Mouse (Mus musculus) liver, adult 2 months (tissue): ENCODE measurements at regions not wholly inside any gene's neighbourhood (a gene's known extent, or its start where the extent isn't known, plus 50 kb on each side); places are given as distances from the start of the nearest gene placed in this dataset.

Source experiments
- DNase-seq: peaks from one replicate; pipeline ENCODE4 v3.0.0-alpha.2; 2011; ENCODE audit warnings: low read depth, low spot score; ENCODE audit errors: extremely low read depth
- H3K27ac ChIP-seq: fragments of 200-500 bp; replicated peaks from 2 replicates; pipeline ENCODE4 v1.5.1; 2012; ENCODE audit warnings: low read depth, mild to moderate bottlenecking, control low read depth, inconsistent platforms, low read length; ENCODE audit not compliant: insufficient read depth
- H3K27me3 ChIP-seq: fragments of 200-500 bp; 2 replicates; pipeline ENCODE4 v1.6.1; 2012; ENCODE audit warnings: mild to moderate bottlenecking, moderate library complexity, low read length, inconsistent platforms; ENCODE audit not compliant: control insufficient read depth, insufficient read depth
- H3K36me3 ChIP-seq: fragments of 200-500 bp; 2 replicates; pipeline ENCODE4 v1.6.1; 2012; ENCODE audit warnings: low read length, inconsistent platforms; ENCODE audit not compliant: control insufficient read depth, insufficient read depth
- H3K4me1 ChIP-seq: fragments of 200-500 bp; 2 replicates; pipeline ENCODE4 v1.6.1; 2011; ENCODE audit warnings: low read length; ENCODE audit not compliant: control insufficient read depth, insufficient read depth
- H3K4me3 ChIP-seq: fragments of 200-500 bp; 2 replicates; pipeline ENCODE4 v1.5.1; 2011; ENCODE audit warnings: low read depth, mild to moderate bottlenecking, control low read depth, low read length, moderate library complexity; ENCODE audit not compliant: insufficient read depth
- H3K79me2 ChIP-seq: fragments of 200-500 bp; 2 replicates; pipeline ENCODE4 v1.6.1; 2012; ENCODE audit warnings: inconsistent platforms, mild to moderate bottlenecking, low read length, moderate library complexity; ENCODE audit not compliant: control insufficient read depth, insufficient read depth
- H3K9ac ChIP-seq: fragments of 200-500 bp; 2 replicates; pipeline ENCODE4 v1.6.1; 2012; ENCODE audit warnings: low read depth, mild to moderate bottlenecking, control low read depth, inconsistent platforms, low read length
- CTCF ChIP-seq: fragments of 200-500 bp; IDR thresholded peaks from 2 replicates; pipeline ENCODE4 v1.5.1; 2011; ENCODE audit warnings: low read depth, low read length, control low read depth
- POLR2A ChIP-seq: fragments of 200-500 bp; IDR thresholded peaks from 2 replicates; pipeline ENCODE4 v1.6.1; 2011; ENCODE audit warnings: low read length, control low read depth; ENCODE audit not compliant: insufficient read depth; ENCODE audit errors: extremely low read depth
- WGBS: fragments of 180-500 bp; shearing (Covaris S2); methylation state at CpG from one replicate; pipeline ENCODE4 v1.1.7; 2018; 5-methylcytosine and 5-hydroxymethylcytosine counted together

DNA sequence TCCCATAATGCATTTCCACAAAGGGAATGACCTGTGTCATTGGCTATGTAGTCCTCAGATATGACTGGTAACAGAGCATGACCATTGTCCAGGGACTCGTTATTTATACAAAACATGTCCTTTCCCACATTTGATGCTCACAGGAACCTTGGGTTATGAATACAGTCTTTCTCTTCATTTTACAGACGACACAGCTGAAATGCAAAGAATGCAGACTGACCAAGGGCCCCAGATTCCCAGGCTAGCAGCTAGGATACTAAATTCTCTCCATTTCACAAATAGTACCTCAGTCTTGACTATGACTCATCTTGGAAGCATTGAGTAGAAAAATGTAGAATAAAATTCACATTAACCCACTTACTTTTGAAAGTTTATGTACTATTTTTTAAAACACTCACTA is 182.7 kb upstream of the Sox4 start:
- TF ChIP-seq CTCF (no peak), POLR2A (no peak)
- no peak for DNase-seq
- Histone ChIP-seq H3K36me3 (no peaks in the 10 kb centered on the region), H3K79me2 (no peaks in the 10 kb centered on the region), H3K4me3 (no peak overlapping the region), H3K9ac (no peak overlapping the region), H3K27me3 (no peaks in the 10 kb centered on the region), H3K4me1 (no peaks in the 10 kb centered on the region), H3K27ac (no peak overlapping the region)
- WGBS = 89% methylated on average over 2 of the region's 2 CpGs

DNA sequence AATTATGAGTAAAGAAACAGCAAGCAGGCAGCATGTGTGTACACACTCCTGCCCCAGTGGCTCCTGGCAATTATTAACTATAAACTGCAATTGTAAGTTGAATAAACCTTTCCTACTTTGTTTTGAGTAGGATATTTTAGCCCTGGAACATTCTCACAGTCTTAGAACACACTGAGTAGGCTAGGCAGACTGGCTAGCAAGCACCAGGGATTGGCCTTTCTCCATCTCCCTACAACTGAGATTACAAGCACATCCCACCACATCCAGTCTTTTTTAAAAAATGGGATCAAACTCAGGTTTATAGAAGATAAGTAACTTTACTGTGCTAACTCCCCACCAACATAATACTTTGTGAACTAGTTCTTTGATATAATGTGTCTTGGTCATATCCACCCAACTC is 174.0 kb upstream of the Sox4 start:
- no peaks in the 10 kb centered on the region for H3K4me1 ChIP-seq
- no peaks in the 10 kb centered on the region for H3K27me3 ChIP-seq
- H3K79me2 ChIP-seq = no peaks in the 10 kb centered on the region
- TF ChIP-seq CTCF (no peak), POLR2A (no peak)
- no peak overlapping the region for H3K9ac ChIP-seq
- no peaks in the 10 kb centered on the region for H3K36me3 ChIP-seq
- DNase-seq = peak; percentile 46
- H3K27ac ChIP-seq = no peak overlapping the region
- H3K4me3 ChIP-seq = no peak overlapping the region

DNA sequence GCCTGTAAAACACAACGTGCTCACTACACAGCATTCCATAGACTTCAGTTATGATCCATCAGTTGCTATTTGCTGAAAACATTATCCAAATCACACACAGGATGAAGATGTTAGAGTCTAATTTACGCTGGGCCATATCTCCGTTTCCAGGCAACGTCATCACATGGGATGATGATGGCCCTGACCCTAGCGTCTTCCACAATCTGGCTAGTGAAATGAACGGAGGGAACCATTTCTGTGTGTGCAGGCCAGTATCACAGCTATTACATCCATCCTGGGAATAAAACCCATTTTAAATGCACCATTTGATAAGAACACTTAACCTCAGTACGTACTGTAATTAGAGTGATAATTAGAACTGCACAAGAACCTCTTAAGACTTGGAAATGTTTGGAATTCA is 170.0 kb upstream of the Sox4 start:
- Histone ChIP-seq H3K4me1 (no peaks in the 10 kb centered on the region), H3K9ac (no peak overlapping the region), H3K79me2 (no peaks in the 10 kb centered on the region), H3K27ac (no peak overlapping the region), H3K36me3 (no peaks in the 10 kb centered on the region), H3K27me3 (no peaks in the 10 kb centered on the region), H3K4me3 (no peak overlapping the region)
- WGBS = 83% methylated on average over 7 of the region's 7 CpGs
- DNase-seq = no peak
- no peak for TF ChIP-seq CTCF
- TF ChIP-seq POLR2A = no peak

DNA sequence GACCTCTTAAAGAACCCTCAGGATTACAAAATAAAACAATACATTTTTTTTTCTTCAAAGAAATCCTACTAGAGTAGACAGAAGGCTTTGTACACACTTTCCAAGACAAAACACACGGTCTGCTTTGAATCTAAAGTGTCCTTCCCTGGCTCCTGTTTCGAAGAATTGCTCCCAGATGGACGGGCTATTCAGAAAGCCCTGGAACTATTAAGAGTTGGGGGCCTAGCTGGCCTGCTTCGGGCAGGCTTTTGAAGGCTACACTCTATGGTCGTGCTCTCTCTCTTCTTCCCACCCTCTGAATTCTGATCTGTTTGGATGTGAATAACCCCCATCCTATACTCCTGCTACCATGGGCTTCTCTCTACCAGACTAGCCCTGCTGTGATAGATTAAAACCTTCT is 167.6 kb upstream of the Sox4 start:
- H3K9ac ChIP-seq = no peak overlapping the region
- TF ChIP-seq CTCF (no peak), POLR2A (no peak)
- no peaks in the 10 kb centered on the region for H3K79me2 ChIP-seq
- WGBS = 92% methylated on average over 5 of the region's 5 CpGs
- no peak overlapping the region for H3K4me3 ChIP-seq
- H3K4me1 ChIP-seq = no peaks in the 10 kb centered on the region
- no peaks in the 10 kb centered on the region for H3K36me3 ChIP-seq
- H3K27ac ChIP-seq = no peak overlapping the region
- H3K27me3 ChIP-seq = no peaks in the 10 kb centered on the region
- DNase-seq = no peak

DNA sequence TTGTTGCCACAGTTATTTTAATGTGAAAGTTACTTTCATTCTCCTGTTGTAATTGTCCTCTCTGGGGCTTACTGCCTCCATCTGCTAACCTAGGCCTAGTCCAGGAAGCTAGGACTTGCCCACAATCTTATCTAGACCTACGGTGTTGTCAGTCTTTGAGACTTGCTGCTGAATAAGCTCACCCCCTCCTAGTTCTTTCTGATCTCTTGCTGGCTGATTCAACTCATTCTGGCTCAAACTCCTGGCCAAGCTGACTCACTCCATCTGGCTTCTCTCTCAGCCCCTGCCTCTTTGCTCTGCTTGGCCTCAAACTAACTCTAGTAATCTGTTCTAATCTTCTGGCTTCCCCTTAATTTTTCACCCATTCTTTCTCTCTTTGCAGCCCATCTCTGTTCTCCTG is 165.8 kb upstream of the Sox4 start:
- Histone ChIP-seq H3K27ac (no peak overlapping the region), H3K9ac (no peak overlapping the region), H3K4me1 (no peaks in the 10 kb centered on the region), H3K36me3 (no peaks in the 10 kb centered on the region), H3K27me3 (no peaks in the 10 kb centered on the region), H3K79me2 (no peaks in the 10 kb centered on the region), H3K4me3 (no peak overlapping the region)
- 50% methylated on average over 1 of the region's 1 CpGs for WGBS
- DNase-seq = no peak
- TF ChIP-seq CTCF (no peak), POLR2A (no peak)

DNA sequence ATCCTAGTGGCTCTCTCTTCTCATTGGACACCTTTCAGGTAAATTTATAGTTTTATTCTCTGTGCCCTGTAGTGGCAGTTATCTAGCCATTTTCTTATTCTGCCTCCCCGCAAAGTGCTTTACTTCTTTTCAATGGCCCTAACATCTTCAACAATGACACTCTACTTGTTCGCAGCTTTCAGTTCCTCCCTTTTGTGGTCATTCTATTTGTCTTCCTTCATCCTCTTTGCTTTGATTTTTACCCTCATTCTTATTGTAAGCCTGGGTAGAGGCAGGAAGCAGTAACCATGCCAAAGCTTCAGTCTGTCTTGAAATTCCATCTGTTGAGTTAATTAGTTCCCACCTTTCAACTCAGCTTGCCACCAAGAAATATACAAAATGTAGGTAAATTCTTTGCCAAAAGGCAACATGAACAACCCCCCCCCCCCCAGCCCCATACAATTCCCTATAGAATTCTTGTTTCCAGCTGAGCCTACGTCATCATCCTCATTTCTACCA is 161.5 kb upstream of the Sox4 start:
- Histone ChIP-seq H3K4me1 (no peaks in the 10 kb centered on the region), H3K27me3 (no peaks in the 10 kb centered on the region), H3K27ac (no peak overlapping the region), H3K9ac (no peak overlapping the region), H3K79me2 (no peaks in the 10 kb centered on the region), H3K4me3 (no peak overlapping the region), H3K36me3 (no peaks in the 10 kb centered on the region)
- TF ChIP-seq POLR2A = no peak
- TF ChIP-seq CTCF = no peak
- WGBS = 90% methylated on average over 3 of the region's 3 CpGs
- DNase-seq = no peak

DNA sequence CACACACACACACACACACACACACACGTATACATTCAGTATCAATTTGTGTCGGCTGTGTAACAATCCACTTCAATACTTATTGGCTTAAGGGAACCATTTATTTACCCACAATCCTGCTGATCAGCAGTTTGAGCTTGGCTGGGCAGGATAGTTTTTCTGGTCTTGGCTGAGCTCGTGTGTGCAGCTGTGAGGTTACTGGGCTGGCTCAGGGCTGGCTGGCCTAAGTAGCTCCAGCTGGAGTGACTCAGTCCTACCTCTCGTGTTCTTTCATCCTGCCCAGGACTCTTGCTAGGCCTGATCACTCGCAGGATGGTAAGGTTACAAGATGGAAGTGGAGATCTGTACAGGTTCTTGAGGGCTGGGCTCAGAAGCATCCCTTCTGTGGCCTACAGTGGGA is 156.6 kb upstream of the Sox4 start:
- Histone ChIP-seq H3K27ac (no peak overlapping the region), H3K4me1 (no peaks in the 10 kb centered on the region), H3K9ac (no peak overlapping the region), H3K79me2 (no peaks in the 10 kb centered on the region), H3K4me3 (no peak overlapping the region), H3K36me3 (no peaks in the 10 kb centered on the region), H3K27me3 (no peaks in the 10 kb centered on the region)
- no peak for TF ChIP-seq CTCF
- no peak for TF ChIP-seq POLR2A
- DNase-seq = no peak
- 53% methylated on average over 5 of the region's 5 CpGs for WGBS
